Mouse (Mus musculus) spleen, adult 12 weeks (tissue): ENCODE measurements around the gene Hnrnpa0.
A peak's percentile ranks its signal among the peaks of the same experiment; 100 is the strongest.
"Not testable (repeated sequence)": the region's sequence is repeated elsewhere in the genome, so short reads cannot be mapped to it uniquely, and the experiment has no call there.

Experiments
- DNase-seq: peaks from one replicate; pipeline ENCODE4 v3.0.0; 2022; ENCODE audit warnings: low spot score

The Hnrnpa0 gene

DNA sequence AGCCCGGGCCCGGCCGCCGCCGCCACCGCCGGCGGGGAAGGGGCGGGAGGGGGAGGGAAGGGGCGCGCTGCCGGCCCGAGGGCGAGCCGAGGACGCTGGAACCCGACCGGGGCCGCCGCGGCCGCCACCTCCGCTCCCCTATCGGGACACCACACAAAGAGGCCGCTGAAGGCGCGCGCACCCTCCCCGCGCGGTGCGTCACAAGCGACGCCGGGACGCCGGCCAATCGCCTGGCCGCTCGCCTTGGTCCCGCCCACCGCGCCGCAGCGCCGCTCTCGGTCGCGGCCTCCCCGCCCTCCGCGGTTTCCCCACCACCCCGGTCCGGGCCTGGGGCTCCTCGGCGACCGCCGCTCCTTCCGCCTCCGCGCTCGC is at the start of gene Hnrnpa0:
Gene Hnrnpa0 (minus strand): TSS at position 161 of the 372 bp plus-strand sequence.
- peak; percentile 95 for DNase-seq

GRCm38 (mm10) chr13:58177511-58178208 is 49.3 kb upstream of the Hnrnpa0 start:
- DNase-seq = no peak

DNA sequence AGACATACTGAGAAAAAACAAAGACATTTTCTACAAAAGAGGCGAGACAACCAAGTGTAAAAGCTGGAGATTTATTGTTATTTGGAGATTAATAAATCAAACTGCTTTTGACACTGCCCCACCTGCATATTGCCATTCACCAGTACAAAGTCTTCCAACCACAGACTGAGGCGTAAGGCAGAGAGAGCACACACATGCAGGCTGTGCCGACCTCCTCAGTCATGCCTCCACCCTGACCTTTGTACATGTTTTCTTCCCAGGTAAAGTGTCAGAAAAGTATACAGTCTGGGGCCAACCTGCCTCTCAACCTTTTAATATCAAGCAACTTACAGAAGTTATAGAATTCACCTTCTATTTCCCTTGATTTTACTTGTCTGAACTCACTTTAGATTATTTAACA is 47.7 kb upstream of the Hnrnpa0 start:
- DNase-seq = no peak

GRCm38 (mm10) chr13:58168119-58168518 is 39.8 kb upstream of the Hnrnpa0 start:
- DNase-seq = no peak

- DNase-seq = no peak
Measured at GRCm38 (mm10) chr13:58163343-58163742, 35.0 kb upstream of the Hnrnpa0 start.

GRCm38 (mm10) chr13:58160761-58161160 is 32.4 kb upstream of the Hnrnpa0 start:
- DNase-seq = no peak

- DNase-seq = peak; percentile 79
Measured at GRCm38 (mm10) chr13:58158099-58158912, 29.9 kb upstream of the Hnrnpa0 start.

DNA sequence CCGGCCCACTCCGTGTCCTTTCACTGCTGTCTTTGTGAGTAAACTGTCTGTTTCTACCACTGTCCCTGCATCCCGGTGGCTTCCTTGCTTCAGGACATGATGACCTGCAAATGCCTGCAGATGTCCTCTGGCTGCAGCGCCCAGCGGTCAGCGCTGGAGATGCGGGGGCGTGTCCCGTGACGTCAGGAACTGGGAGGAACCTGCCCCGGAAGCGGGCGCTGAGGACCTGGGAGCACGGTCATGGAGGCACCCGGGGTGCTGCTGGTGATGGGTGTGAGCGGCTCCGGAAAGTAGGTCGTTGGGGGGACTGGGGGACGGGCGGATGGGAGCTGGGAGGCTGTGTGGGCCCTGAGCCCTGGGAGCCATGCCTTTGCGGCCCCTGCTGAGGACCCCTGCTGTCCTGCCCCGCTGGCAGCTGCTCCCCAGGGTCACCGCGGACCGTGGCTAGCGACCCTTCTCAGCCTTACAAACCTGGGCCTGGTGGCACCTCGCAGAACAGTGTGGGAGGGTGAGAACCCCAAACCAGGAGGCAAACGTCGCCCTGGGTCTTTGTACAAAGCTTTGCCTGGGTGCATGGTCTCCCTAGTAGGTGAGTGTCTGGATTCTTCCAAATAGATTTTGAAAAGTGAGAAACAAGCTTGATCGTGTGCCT is 29.2 kb upstream of the Hnrnpa0 start, which contains the start of gene Idnk:
Gene Idnk (plus strand): TSS at position 203 of the 652 bp plus-strand sequence.
- peak; percentile 81 for DNase-seq

DNA sequence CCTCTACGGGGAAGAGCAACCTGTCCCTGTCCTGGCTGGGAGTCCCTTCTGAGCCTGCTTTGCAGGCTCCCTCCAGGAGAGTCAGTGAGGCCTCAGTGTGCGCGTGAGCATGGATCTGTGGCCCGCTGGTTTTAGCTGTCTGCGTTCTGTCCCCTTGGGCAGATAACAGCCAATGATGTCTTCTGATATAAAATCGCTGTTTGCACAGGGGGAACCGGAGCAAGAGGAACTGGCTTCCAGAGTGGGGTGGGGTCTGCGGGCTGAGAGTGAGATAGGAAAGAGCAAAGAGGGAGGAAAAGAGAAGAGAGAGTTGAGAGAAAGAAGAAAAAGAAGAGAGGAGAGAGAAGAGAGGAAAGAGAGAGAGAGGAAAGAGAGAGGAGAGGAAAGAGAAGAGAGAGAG is 28.7 kb upstream of the Hnrnpa0 start:
- DNase-seq = no peak

- DNase-seq = no peak
Measured at GRCm38 (mm10) chr13:58156031-58156430, 27.7 kb upstream of the Hnrnpa0 start.

DNA sequence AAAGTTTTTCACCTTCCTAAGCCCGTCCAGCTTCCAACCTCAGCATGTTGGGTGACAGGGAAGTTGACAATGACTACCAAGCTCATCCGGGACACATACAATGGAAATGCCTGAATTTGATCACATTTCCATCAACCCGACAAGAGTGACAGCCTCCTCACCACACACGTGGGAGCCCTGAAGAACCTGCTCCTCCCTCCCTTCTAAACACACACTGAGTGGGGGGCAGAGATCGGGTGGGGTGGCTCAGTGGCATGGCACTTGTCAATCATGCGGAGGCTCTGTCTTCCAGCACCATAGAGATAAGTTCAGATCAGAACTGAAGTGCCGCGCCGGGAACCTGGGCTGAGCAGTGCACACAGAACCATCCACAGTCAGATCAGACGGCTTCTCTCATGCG is 22.1 kb upstream of the Hnrnpa0 start:
- no peak for DNase-seq

DNA sequence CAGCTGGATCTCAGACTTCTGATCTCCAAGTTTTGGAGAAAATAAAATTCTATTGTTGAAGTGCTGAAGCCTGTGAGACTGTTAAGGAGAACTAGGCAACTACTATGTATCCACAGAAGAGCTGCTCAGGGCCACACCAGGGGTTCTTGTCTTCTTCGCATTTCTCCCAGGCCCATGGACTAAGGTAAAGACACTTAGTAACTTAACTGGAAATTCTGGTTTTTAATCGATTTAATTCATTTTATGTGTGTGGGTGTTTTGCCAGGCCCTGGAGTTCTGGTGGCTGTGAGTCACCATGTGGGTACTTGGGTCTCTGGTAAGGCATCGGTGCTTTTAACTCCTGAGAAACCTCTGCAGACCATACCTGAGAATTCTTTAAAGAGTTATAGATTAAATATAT is 21.3 kb upstream of the Hnrnpa0 start:
- DNase-seq = no peak

- no peak for DNase-seq
Measured at GRCm38 (mm10) chr13:58149033-58149558, 20.7 kb upstream of the Hnrnpa0 start.

DNA sequence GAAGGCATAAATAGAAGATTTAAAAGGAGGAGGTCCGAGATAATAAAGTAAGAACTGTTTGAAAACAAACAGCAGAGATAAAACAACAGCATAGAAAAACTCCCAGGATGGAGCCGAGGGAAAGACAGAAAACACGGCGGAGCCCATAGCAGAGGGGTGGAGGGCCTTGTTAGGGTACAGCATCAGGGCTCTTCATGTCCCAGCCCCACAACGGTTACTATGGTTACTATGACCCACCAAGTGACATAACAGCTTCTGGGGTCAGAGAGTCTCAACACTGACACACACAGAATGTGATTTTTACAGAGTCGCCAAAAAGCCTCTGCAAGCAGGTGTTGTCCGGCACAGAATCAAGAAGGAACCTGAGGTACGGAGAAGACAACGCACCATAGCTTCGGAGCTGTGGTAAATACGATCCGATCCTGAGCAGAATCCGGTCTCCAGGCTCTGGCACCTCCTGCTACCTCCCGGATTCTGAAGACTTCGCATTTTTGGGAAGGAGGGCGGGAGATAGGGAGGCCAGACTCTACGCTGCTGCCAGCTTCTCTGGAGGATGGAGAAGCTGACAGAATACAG is 20.0 kb upstream of the Hnrnpa0 start:
- DNase-seq = peak; percentile 40

DNA sequence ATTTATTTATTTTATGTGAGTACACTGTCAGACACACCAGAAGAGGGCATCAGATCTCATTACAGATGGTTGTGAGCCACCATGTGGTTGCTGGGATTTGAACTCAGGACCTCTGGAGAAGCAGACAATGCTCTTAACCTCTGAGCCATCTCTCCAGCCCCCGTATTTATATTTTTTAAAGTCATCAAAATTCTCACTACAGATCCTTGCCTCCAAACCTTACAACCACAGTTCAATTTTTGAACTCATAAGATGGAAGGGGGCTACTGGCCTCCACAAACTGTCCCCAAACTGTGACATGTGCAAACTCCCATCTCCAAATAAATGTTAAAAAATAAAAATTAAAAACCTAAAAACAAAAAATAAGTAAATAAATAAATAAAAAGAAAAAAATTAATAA is 19.4 kb upstream of the Hnrnpa0 start:
- no peak for DNase-seq

- not testable (repeated sequence) for DNase-seq
Measured at GRCm38 (mm10) chr13:58146603-58147002, 18.2 kb upstream of the Hnrnpa0 start.

DNA sequence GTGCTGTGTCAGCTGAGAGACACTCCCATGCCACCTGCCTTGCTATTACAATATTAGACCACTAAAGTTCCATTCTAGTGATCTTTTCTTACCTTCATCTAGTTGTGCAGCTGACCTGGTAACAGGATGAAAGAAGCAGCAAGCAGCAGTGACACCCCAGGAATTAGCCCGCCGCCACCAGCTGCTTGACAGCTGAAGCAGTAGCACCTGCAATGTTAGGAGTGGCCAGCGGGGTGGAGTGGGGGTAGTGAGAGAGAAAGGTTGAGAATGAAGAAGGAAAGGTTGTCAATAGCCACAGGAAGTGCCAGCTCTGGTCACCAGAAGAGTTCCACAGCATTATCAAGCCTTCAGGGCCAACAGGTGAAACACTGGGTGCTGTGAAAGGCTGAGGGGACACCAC is 3.3 kb upstream of the Hnrnpa0 start:
- DNase-seq = no peak

- DNase-seq = no peak
Measured at GRCm38 (mm10) chr13:58129687-58130246, 1.4 kb upstream of the Hnrnpa0 start.

DNA sequence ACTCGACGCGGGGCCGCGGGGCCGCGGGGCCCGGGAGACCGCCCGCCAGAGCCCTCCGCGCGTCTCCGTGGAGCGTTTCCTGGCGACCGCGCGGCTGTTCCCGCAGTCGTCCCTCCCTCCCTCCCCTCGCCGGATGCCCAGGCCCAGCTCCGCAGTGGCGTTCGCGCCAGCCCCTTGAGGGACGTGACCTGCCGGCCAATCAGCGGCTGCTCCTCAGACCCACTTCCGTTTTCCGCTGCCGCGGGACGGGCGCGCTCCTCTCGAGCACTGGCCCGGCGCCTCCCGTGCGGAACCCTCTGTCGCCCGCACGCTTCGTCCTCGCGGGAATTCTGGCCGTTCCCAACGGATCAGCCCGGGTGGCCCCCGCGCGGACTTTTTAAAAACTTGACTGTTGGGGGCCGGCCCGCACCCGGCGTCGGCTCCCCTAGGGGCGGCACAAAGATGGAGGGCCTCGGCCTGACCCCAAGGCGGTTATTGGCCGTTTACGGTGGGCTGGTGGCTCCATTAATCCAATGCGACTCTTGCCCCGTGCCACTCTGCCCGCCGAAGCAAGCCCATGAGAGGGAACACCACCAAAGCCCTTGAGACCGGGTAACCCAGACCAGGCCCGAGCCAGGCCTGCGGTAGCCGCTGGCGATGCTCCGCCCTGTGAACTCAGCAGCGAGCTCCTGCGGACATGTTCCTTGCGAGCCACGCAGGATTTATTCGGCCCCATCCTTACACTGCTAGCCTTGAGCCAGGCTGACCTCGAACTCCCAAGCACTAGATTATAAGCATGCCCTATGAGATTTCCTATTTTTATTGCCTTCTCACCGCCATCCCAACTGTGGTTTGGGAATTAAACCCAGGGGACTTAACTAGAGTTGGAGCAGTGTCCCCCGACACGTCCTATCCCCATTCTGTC is 664 bp upstream of the Hnrnpa0 start:
- peak; percentile 89 for DNase-seq

DNA sequence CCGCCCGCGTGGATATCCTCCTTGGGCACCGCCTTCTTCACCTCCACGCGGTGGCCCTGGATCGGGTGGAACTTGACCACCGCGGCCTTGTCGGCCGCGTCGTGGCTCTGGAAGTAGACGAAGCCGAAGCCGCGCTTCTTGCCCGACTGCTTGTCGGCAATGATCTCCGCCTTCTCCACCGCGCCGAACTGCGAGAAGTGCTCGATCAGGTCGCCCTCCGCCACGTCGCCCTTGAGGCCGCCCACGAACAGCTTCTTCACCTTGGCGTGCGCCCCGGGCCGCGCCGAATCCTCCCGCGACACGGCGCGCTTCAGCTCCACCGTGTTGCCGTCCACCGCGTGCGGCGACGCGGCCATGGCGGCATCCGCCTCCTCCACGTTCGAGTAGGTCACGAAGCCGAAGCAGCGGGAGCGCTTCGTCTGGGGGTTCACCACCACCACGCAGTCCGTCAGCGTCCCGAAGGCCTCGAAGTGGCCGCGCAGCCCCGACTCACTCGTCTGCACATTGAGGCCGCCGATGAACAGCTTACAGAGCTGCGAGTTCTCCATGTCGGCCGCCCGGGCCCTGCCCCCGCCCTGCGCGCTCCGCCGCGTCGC is 492 bp downstream of the Hnrnpa0 start:
- DNase-seq = peak; percentile 59
